Mouse (Mus musculus): ENCODE measurements around the gene Hacd4.

DNA sequence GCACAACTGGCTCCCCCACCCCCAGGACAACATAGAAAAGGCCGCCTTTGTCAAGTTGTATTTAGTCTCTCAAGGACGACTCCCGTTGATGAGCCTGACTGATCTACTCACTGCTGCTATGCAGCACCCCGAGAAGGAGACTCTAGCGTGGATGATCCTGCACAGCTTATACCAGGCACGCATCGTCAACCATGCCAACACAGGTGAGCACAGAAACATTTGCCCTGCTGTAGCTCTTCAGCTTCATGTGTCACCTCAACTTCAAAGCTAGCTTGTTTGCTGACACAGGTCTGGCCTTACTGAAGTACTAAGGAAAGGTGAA lies 37.8 kb downstream of the Hacd4 start:
- TF ChIP-seq CTCF (IDR thresholded peaks at IDR 0.05; ENCODE audit: control insufficient read depth, insufficient read depth, low read length) (no peak), POLR2A (IDR thresholded peaks at IDR 0.05; ENCODE audit: borderline replicate concordance, control insufficient read depth, low read depth, low read length) (no peak)
